Mouse (Mus musculus): Measurements from ENCODE around the gene 6430531B16Rik. TPM values are rescaled to one million over a fixed set of nuclear protein-coding genes. Genes with fewer than 3 reads are reported as not detected.

6430531B16Rik gene
- 1 to 10 TPM; 1.1 to 1.7 (median 1.2) TPM for total RNA-seq (2022)

DNA sequence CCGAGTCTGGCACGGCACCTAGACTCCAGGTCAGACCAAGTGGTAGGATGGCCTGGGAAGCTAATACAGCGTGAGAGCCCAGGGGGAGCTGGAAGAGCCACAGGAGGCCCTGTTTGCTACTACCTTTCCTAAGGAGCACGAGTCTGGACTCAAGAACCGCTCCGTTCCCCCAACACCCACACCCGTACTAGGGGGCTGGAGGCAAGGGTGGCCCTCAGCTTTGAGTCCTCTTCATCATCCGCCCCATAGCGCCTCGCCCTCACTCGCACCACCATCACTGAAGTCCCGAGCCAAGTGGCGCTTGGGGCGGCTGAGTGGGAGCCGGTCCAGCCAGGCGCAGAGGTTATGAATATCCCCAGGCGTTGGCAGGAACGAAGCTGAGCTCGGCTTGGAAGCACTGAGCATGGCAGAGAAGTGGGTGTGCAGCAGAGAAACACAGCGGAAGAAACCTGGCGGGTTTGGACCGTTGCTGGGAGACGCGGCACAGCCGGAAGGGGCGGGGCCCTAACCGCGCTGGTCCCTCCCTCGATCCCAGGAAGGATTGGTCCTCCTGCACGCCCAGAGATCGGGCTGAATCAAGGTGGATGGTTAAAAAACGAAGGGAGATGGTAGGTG is at the start of gene 6430531B16Rik:
6430531B16Rik (minus strand) TSS at position 478 of the 615 bp plus-strand sequence.
- peak; percentile 81 to 92 for DNase-seq (ENCODE audit: low spot score in 2 of 2)

DNA sequence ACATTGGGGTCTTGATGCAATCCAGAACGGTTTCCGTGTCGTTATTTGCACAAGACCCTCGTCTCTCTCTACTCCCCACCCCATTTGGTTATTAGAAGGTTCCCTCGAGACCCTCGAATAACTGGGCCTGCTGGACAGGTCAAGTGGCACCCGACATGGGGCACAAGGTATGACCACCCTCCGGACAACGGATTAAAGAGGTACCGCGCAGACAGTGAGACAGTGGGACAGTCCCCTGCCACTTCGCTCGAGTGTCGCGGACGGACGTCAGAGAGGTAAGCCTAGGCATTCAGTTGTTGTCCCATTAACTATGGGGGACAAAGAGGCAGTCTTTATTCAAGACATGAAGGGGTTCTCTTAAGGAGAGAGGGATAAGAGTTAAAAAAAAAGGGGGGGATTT is 32.8 kb upstream of the 6430531B16Rik start:
- no peak for DNase-seq (ENCODE audit: low spot score in 2 of 2)

GRCm38 (mm10) chr7:140007781-140008180 is 29.2 kb upstream of the 6430531B16Rik start:
- no peak for DNase-seq (ENCODE audit: low spot score in 2 of 2)

GRCm38 (mm10) chr7:140006861-140007611 is 28.5 kb upstream of the 6430531B16Rik start:
- DNase-seq (ENCODE audit: low spot score in 2 of 2), result peak in 1 of 2 experiments; percentile 4

GRCm38 (mm10) chr7:140004666-140005065 is 26.1 kb upstream of the 6430531B16Rik start:
- no peak for DNase-seq (ENCODE audit: low spot score in 2 of 2)

GRCm38 (mm10) chr7:140001086-140001740 is 22.7 kb upstream of the 6430531B16Rik start:
- DNase-seq (ENCODE audit: low spot score in 2 of 2), result peak in 1 of 2 experiments; percentile 4

DNA sequence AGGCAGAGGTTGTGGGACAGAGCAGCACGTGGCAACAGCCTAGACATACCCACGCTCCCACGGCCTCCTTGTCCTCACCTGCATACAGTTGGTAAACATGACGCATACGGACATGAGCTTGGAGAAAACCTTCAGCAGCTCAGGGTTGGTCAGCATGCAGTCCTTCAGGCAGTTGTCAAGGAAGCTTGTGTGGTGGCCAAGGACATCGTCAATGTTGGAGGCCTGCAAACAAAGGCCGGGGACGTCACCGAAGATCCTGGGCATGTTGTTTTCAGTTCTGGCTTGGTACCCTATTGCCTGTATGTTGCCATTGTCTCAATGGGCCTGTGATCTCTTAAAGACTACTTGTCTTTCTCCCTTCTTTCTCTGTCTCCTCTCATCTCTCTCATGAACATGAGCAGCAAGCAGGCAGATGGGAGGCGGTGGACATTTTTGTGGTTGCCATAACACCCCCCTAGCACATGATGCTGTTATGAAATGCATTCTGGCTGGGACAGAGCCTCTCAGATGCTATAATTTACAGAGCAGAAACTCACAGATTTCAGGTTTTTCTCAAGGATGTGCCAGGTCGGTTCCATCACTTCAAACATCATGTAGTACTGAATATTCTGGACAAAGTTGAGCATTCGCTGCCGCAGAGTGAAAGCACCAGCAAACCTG is 20.3 kb upstream of the 6430531B16Rik start:
- peak in 1 of 2 experiments; percentile 39 for DNase-seq (ENCODE audit: low spot score in 2 of 2)

- peak; percentile 36 to 49 for DNase-seq (ENCODE audit: low spot score in 2 of 2)
Observed at GRCm38 (mm10) chr7:139994676-139995075, 16.1 kb upstream of the 6430531B16Rik start.

DNA sequence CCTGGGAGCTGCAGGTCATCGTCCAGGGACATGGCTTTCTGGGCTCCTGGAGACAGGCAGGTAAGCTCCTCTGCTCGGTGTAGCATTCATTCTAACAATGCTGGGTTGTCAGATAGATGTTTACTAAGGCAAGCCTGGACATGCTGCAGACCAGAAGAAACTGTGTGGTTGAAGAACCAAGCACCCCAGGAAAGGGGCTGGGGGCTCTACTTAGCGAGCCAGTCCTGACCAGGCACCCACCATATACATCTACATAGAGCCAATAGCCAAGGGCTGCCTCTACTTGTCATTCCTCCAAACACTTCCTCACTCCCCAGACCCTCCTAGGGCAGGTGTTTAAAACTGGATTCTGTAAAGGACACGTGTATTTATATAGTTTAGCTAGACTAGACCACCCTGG is 15.6 kb upstream of the 6430531B16Rik start:
- no peak for DNase-seq (ENCODE audit: low spot score in 2 of 2)

GRCm38 (mm10) chr7:139993532-139993931 is 15.0 kb upstream of the 6430531B16Rik start:
- no peak for DNase-seq (ENCODE audit: low spot score in 2 of 2)

DNA sequence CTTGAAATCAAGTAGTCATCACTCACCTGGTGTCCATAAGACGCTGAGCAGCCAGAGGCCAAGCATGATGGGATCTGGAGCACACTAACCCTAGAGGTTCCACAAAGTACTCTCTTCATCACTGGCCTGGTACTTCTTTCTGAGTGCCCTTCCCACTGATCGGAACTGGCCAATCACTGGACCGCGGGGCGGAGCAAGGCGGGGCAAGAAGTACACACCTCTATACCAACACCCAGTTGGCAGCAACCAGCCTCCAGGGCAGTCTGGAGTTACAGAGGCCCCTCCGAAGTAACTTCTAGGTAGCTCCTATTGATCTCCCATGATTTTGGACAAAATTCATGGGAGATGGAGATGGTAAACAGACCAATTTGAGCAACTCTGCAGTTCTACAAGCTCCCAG is 13.9 kb upstream of the 6430531B16Rik start, which contains the start of gene Adam8:
Adam8 (minus strand) TSS at position 157 of the 400 bp plus-strand sequence.
- no peak for DNase-seq (ENCODE audit: low spot score in 2 of 2)

DNA sequence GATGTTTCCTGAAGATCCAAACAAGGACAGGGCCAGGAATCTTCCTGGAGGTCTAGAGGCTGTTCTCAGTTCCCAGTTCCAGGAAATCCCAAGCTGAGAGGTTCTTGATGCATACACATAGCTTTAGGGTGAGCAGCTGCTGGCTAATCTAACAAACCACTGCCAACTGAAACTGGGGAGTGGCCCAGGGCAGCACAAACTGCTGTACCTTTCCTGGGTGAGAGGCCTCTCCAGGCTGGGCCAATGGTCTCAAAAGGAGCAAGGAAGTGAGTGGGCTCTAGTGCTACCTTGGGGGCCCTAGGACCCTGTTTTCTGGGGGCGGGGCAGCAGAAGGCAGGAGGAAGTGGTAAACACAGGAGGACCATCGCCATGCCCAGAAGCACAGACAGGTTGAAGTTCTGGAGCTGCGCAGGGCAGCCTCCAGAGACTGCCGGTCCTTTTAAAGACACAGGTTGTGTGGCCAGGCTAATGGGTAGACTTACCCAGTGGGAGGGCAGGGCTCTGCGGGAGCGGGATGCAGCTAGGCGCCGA is 12.4 kb upstream of the 6430531B16Rik start:
- DNase-seq (ENCODE audit: low spot score in 2 of 2), result no peak

GRCm38 (mm10) chr7:139988272-139988671 is 9.7 kb upstream of the 6430531B16Rik start:
- DNase-seq (ENCODE audit: low spot score in 2 of 2), result no peak

- no peak for DNase-seq (ENCODE audit: low spot score in 2 of 2)
Observed at GRCm38 (mm10) chr7:139984505-139984904, 6.0 kb upstream of the 6430531B16Rik start.

DNA sequence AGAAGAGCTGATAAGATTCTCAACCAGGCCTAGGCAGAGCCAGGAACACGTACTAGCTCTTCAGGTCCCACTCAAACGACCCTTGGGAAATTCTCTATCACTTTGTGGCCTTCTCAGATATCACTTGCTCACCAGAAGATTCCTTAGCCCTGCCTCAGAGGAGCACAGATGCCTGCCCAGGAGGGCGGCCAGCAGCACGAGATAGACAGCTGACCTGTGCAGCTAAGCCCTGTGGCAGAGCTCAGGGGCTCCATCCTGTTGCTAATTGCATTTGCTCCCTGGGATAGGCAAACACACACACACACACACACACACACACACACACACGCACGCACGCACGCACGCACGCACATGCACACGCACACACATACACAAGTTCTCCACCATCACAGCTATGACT is 3.5 kb upstream of the 6430531B16Rik start:
- no peak for DNase-seq (ENCODE audit: low spot score in 2 of 2)

DNA sequence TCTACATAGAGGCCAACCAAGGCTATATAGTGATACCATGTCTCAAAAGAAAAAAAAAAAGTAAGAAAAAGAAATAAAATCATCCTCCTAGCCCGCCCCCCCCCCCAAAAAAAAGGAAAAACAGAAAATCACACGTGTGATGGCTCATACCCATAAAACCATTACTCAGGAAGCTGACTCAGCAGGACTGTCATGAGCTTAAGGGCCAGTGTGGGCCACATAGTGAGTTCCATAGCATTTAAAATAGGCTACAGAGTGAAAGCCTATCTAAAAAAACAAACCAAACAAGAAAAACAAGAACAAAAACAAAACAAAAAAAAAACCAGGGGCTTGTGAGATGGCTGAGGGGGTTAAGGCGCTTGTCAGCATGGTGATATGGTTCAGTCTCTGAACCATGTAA is 2.2 kb upstream of the 6430531B16Rik start:
- no peak for DNase-seq (ENCODE audit: low spot score in 2 of 2)

DNA sequence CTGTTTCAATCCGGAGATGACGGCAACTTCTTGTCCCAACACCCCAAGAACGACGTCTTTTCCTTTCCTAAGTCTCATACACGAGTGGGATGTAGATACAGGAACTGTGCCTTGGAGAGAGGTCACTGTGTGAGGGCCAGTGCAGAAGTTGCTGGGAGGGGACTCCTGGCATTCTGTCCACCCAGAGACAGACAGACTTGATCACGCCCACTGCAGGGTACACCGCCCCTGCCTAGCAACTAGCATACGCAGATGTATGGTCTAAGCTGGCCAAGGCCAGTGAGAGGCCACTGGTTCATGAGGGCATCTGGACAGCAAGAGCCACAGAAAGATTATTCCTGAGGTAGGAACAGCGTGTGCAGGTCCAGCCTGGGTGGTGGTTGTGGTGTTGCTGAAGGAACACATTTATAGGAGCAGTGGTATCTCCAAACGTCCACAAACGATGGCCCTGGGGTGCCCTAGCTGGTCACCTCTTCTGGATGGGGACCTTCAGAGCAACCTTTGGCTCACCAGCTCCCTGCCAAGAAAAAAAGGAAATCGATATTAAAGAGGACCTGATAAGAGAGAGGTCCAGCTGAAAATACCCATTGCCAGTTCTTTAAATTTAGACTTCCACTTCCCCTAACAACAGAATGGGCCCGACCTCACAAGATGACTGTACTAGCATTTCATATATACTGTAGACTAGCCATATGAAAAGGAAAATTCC is 610 bp upstream of the 6430531B16Rik start:
- DNase-seq (ENCODE audit: low spot score in 2 of 2), result peak; percentile 15 to 35

- no peak for DNase-seq (ENCODE audit: low spot score in 2 of 2)
Observed at GRCm38 (mm10) chr7:139975471-139975870, 3.1 kb downstream of the 6430531B16Rik start.

DNA sequence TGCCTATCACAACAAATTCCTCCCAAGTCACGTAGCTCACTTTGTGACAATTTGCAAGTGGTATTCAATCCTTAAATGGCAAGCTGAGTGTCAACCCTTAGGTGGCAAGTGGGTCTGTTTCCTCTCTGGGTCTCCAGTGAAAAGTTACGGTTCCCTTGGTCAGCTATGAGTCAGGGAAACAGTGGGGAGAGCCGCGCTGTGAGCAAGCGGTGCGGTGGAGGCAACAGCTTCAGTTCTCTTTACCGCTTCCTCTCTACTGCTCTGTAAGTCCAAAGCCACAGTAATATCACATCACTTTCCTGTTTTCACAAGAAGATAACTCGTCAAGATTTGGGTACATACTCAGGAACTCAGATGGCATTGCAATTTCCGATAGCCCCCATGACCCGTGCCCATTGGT is 4.2 kb downstream of the 6430531B16Rik start:
- no peak for DNase-seq (ENCODE audit: low spot score in 2 of 2)

- DNase-seq (ENCODE audit: low spot score in 2 of 2), result no peak
Observed at GRCm38 (mm10) chr7:139972923-139973331, 5.6 kb downstream of the 6430531B16Rik start.

GRCm38 (mm10) chr7:139971436-139971835 is 7.1 kb downstream of the 6430531B16Rik start:
- DNase-seq (ENCODE audit: low spot score in 2 of 2), result no peak
